Mouse (Mus musculus): ENCODE measurements around the gene Mindy4b-ps.

DNA sequence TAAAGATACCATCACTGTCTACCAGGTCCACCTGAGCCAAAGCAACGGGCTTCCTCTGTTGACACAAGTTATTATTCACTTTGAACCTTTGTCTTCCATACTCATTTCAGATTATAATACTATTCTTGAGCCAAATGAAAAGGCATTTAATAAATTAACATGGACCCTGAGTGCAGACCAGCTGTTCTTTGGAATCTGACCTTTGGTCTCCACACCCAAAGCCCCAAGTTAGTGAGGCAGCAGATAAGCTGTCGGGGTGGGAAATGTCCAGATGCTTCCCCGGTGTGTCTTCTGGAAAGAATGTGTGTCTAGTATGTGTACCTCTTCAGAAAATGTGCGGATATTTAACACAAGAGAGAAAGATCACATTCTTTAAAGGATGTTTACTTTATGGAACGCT lies 33.1 kb downstream of the Mindy4b-ps start:
- TF ChIP-seq USF1 (IDR thresholded peaks at IDR 0.05; ENCODE audit: low read depth) (no peak), SRF (IDR thresholded peaks at IDR 0.05; ENCODE audit: control insufficient read depth, insufficient read length, low read depth) (no peak), MAX (IDR thresholded peaks at IDR 0.05; ENCODE audit: low read depth) (no peak)
